Mouse (Mus musculus) lung, embryonic 14.5 days (tissue): ENCODE results near the gene Nav1. TPM values are rescaled to one million over a fixed set of nuclear protein-coding genes. Genes with fewer than 3 reads are reported as not detected.
A peak's percentile ranks its signal among the peaks of the same experiment; 100 is the strongest.

Experiments
- ATAC-seq: fragments of 200-750 bp; cut with Nextera tagmentation; 2 replicates; pipeline ENCODE4 v1.8.0; 2017; ENCODE audit warnings: mild to moderate bottlenecking, moderate TSS enrichment, moderate library complexity; ENCODE audit not compliant: insufficient read depth
- DNase-seq: peaks from one replicate; pipeline ENCODE4 v3.0.0-alpha.2; 2015
- H3K27ac ChIP-seq: fragments of 300-500 bp; sonication (generic); 2 replicates; pipeline ENCODE4 v1.5.1; 2014; ENCODE audit warnings: low read depth, mild to moderate bottlenecking, moderate library complexity
- H3K27me3 ChIP-seq: fragments of 300-500 bp; sonication (generic); 2 replicates; pipeline ENCODE4 v1.6.1; 2014; ENCODE audit warnings: low read length, control low read depth; ENCODE audit not compliant: insufficient read depth
- H3K36me3 ChIP-seq: fragments of 300-500 bp; sonication (generic); 2 replicates; pipeline ENCODE4 v1.6.1; 2014; ENCODE audit warnings: control low read depth; ENCODE audit not compliant: insufficient read depth
- H3K4me1 ChIP-seq: fragments of 300-500 bp; sonication (generic); 2 replicates; pipeline ENCODE4 v1.6.1; 2014; ENCODE audit warnings: antibody characterized with exemption, control low read depth; ENCODE audit not compliant: insufficient read depth
- H3K4me2 ChIP-seq: fragments of 300-500 bp; sonication (generic); 2 replicates; pipeline ENCODE4 v1.6.1; 2014; ENCODE audit warnings: mild to moderate bottlenecking
- H3K4me3 ChIP-seq: fragments of 300-500 bp; sonication (generic); 2 replicates; pipeline ENCODE4 v1.5.1; 2014; ENCODE audit warnings: low read depth, low read length
- H3K9ac ChIP-seq: fragments of 300-500 bp; sonication (generic); 2 replicates; pipeline ENCODE4 v1.6.1; 2014
- H3K9me3 ChIP-seq: fragments of 300-500 bp; sonication (generic); 2 replicates; pipeline ENCODE4 v1.6.1; 2016; ENCODE audit warnings: low read depth, low read length, control low read depth
- CTCF ChIP-seq: IDR thresholded peaks from 2 replicates; pipeline ENCODE4 v1.5.1; 2016; ENCODE audit warnings: antibody characterized with exemption, low read depth
- WGBS: fragments of 180-500 bp; shearing (Covaris S2); extraction: QIAGEN DNeasy Blood & Tissue Kit; methylation state at CpG from one replicate; pipeline ENCODE4 v1.1.7; 2014; 5-methylcytosine and 5-hydroxymethylcytosine counted together
- polyA plus RNA-seq: library from polyadenylated mRNA; unstranded; fragments of >200 nt; fragmentation: Nextera tagmentation; extraction: Ambion mirVana; gene quantifications from 2 replicates; pipeline ENCODE4 v1.2.1, GENCODE M21; 2014

Gene Nav1
- polyA plus RNA-seq, 1 experiment from 2014 or later = 21.7 TPM

DNA sequence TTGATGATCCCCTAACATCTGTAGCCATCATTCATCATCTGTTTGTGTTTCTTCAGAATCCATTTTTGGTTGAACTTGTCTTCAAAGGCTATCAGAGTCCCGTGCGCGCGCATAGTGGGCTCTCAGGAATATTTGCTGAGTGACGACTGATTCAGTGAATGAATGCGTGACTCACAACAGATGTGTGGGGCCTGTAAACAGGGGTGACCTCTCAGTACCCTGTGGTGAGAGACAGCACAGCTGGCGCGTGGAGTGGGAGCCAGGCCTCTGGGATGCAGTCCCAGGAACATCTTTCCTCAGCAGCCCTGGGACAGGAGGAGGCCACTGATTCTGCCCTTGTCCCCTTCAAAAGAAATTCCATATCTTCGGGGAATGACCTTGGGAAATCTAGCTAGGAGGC is 16.3 kb downstream of the Nav1 start:
- H3K4me2 ChIP-seq = no peak overlapping the region
- H3K27ac ChIP-seq = no peak overlapping the region
- TF ChIP-seq CTCF = no peak
- no peaks in the 10 kb centered on the region for H3K9me3 ChIP-seq
- H3K9ac ChIP-seq = no peak overlapping the region
- H3K27me3 ChIP-seq = no peaks in the 10 kb centered on the region
- DNase-seq (peak; percentile 62), ATAC-seq (peak; percentile 68; the same call in 1 of the 2 replicates)
- no peaks in the 10 kb centered on the region for H3K36me3 ChIP-seq
- H3K4me3 ChIP-seq = no peak overlapping the region
- WGBS = 34% methylated on average over 9 of the region's 9 CpGs
- H3K4me1 ChIP-seq = no peaks in the 10 kb centered on the region

DNA sequence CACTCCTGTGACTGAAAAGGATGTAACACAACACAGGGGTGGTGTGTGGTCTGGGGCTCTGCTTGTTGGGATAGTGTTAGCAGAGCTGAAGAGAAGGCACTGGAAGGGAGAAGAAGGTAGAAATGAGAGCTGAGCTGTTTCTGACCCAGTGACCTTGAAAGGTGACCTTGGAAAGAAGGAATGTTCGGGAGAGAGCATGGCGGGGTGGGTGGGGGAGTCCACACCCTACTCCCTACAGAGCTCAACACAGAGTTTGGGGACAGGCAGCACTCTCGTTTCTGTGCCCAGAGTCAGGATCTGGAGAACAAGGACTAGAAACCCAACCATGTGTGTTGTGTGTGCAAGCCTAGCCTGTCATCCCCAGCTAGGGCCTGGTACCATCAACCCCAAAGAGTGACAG is 18.1 kb downstream of the Nav1 start:
- Histone ChIP-seq H3K9me3 (no peaks in the 10 kb centered on the region), H3K36me3 (no peaks in the 10 kb centered on the region), H3K9ac (no peak overlapping the region), H3K27ac (no peak overlapping the region), H3K4me1 (peaks cover 4% of the 10 kb centered on the region; the same call in 1 of the 2 replicates), H3K27me3 (peaks cover 5% of the 10 kb centered on the region; the same call in 1 of the 2 replicates), H3K4me3 (no peak overlapping the region), H3K4me2 (no peak overlapping the region)
- ATAC-seq = no peak
- WGBS = 49% methylated on average over 3 of the region's 3 CpGs
- DNase-seq = no peak
- no peak for TF ChIP-seq CTCF

DNA sequence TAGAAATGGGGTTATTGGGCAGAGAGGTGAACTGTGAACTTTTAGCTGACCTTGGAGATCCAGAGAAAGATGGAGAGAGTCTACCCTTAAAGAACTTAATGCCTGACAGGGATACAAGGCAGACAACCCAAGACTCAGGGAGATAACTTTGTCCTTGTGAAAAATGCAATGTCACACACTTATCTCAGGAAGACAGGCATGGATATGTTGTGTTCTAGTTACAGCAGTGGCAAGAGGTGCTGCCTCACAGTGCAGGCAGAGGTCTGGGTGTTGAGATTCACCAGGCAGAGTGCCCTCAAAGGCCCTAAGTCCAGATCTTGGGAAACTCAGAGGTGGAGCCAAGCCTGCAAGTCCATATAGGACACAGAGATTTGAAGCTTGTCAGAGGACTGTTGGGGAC is 20.2 kb downstream of the Nav1 start:
- ATAC-seq (no peak), DNase-seq (no peak)
- H3K4me3 ChIP-seq = no peak overlapping the region
- H3K4me2 ChIP-seq = no peak overlapping the region
- H3K9me3 ChIP-seq = no peaks in the 10 kb centered on the region
- peaks cover 17% of the 10 kb centered on the region for H3K4me1 ChIP-seq
- TF ChIP-seq CTCF = no peak
- no peaks in the 10 kb centered on the region for H3K36me3 ChIP-seq
- no peak overlapping the region for H3K9ac ChIP-seq
- H3K27ac ChIP-seq = no peak overlapping the region
- H3K27me3 ChIP-seq = peaks cover 10% of the 10 kb centered on the region; the same call in 1 of the 2 replicates

DNA sequence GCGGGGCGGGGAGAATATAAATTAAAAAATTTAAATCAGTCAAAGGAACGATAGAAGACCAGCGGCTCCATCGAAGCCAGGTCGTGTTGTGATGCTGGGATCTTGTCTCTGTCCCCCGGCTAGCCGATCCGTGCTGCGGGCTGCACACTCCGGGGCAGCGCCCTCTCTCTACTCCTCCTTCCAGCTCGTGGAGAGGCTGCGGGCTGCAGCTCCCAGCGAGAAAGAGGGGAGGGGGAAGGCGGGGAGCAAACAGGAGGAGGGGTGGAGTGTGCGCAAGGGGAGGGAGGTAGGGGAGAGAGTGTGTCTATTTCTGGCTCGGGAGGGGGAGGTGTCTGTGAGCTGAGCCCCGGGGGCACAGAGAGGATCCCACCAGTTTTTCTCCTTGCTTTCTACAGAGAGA is 21.5 kb downstream of the Nav1 start:
- WGBS = under 1% methylated on average over 19 of the region's 19 CpGs
- peak; percentile 76 for ATAC-seq
- H3K4me3 ChIP-seq = peak overlapping the region; percentile 44
- no peaks in the 10 kb centered on the region for H3K9me3 ChIP-seq
- H3K4me1 ChIP-seq = peaks cover 18% of the 10 kb centered on the region
- peak overlapping the region; percentile 42; the same call in 1 of the 2 replicates for H3K27ac ChIP-seq
- no peaks in the 10 kb centered on the region for H3K36me3 ChIP-seq
- peaks cover 10% of the 10 kb centered on the region; the same call in 1 of the 2 replicates for H3K27me3 ChIP-seq
- peak; percentile 31; the same call in 1 of the 2 replicates for TF ChIP-seq CTCF
- peak overlapping the region; percentile 52 for H3K9ac ChIP-seq
- peak overlapping the region; percentile 76 for H3K4me2 ChIP-seq
- peak; percentile 73 for DNase-seq

DNA sequence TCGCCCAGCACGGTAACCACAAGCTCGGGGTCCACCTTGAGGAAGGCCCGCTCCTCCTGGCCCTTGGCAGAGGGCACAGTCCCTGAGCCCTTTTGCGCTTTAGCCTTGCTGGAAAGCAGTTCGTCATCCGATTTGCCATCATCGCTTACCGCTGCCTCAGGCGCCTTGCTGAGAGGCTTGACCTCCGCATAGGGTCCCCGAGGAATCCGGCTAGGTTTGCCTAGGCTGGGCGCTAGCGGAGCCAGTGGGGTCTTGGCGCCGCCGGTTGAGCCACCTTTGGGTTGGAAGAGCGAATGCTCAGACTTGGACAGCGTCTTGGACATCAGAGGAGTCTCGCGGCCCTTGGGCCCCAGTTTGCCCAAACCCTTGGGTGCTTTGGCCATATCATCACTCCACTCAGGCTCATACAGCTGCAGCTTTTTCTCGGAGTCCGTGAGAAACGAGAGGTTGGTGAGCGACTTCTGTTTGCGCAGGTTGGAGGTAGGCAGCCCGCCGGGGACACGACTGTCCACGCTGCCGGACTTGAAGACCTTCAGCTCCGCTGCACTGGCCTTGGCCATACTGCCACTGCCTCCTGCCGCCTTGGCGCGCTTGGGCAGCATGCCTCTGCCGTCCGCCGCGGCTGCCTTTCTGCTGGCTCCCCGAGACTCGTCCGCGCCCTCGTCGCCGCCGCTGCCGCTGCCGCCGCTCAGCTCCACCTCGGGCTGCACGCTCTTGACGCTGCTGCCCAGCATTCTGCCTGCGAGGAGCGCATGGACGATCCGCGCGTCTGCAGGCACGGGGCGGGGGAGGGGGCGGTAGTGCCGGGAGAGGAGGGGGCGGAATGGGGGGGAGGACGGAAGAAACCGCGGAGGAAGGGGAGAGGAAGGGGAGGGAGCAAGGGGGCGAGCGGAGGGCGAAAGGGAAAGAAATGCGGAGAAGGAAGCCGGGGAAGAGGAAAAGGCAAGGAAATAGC is 22.2 kb downstream of the Nav1 start:
- Histone ChIP-seq H3K36me3 (no peaks in the 10 kb centered on the region; the same call in 1 of the 2 replicates), H3K9me3 (no peaks in the 10 kb centered on the region), H3K9ac (peak overlapping the region; percentile 52), H3K27me3 (peaks cover 10% of the 10 kb centered on the region; the same call in 1 of the 2 replicates), H3K4me2 (peak overlapping the region; percentile 76), H3K4me3 (peak overlapping the region; percentile 44), H3K4me1 (peaks cover 22% of the 10 kb centered on the region), H3K27ac (peak overlapping the region; percentile 83; the same call in 1 of the 2 replicates)
- ATAC-seq (peak; percentile 35; the same call in 1 of the 2 replicates), DNase-seq (peak; percentile 75)
- WGBS = under 1% methylated on average over 71 of the region's 73 CpGs
- TF ChIP-seq CTCF = no peak

DNA sequence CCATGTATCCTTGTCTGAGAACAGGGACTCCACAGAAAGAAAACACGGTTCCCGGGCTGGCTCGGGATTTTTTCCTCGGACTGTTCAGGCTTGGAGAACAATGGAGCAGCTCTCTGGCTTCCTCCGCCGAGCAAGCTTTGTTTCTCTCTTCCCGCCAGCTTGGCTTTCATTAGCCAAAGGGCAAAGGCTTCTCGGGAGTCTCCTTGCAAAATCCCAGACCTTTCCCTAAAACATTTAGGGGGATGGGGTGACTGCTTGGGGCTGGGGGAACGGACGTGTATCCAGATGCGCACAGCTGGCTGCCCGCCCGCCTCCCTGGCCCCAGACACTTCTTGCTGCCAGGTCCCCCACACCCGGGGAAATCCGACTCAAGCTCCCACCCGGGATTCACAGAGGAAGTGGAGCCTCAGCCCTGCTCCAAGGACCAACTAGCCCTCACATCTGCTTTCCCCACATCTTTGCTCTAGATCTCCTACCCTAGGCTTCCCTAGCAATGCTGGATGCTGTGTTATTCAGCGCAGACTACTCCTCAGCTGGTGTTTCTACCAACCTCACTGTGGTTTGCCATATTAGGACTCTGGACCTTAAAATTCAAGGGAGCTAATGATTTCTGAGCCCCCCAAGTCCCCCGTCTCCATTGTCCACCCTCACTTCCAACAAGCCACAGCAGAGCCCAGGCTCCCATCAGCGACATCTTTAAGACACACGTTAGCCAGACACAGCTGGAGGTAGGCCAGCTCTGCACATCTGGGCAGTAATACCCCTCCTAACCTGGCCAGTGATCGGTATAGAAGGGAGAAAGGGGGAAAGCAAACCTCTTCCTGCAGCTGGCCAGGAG is 23.2 kb downstream of the Nav1 start:
- TF ChIP-seq CTCF = no peak
- ATAC-seq = peak; percentile 11; the same call in 1 of the 2 replicates
- Histone ChIP-seq H3K4me3 (peak overlapping the region; percentile 44), H3K9me3 (no peaks in the 10 kb centered on the region), H3K4me1 (peaks cover 24% of the 10 kb centered on the region), H3K36me3 (no peaks in the 10 kb centered on the region; the same call in 1 of the 2 replicates), H3K4me2 (peak overlapping the region; percentile 76), H3K27me3 (peaks cover 10% of the 10 kb centered on the region; the same call in 1 of the 2 replicates), H3K9ac (peak overlapping the region; percentile 52), H3K27ac (peak overlapping the region; percentile 83)
- DNase-seq = peak; percentile 62
- WGBS = 8% methylated on average over 21 of the region's 21 CpGs
